In genomic region chr9:50593544-50593943, GRCm38 (mm10) we compare ENCODE assay signal across 9 mouse cellular contexts. TPM values are rescaled to one million over a fixed set of nuclear protein-coding genes. Genes with fewer than 3 reads are reported as not detected.
DNase-seq lines count a peak whose midpoint lies in the region; TF ChIP-seq lines count a peak whose summit lies in the region.
"Had no signal": no experiment of that assay in that cellular context is flagged by ENCODE, and none has a peak within 500 bp of the region (broad histone marks: within the 10 kb centered on the region; RNA-seq: fewer than 3 reads in every experiment).

No protein-coding gene starts in this region.

- H3K27me3 ChIP-seq in heart, embryonic 10.5 days (ENCODE audit: insufficient read depth, poor library complexity, severe bottlenecking): no peaks in the 10 kb centered on the region

- peak; percentile 24 for DNase-seq in gastrocnemius, postnatal 10 days
- DNase-seq in gastrocnemius, adult 8-10 months (ENCODE audit: low spot score in 2 of 2): no peak
- peak; percentile 20 for DNase-seq in urinary bladder, postnatal 14 days (ENCODE audit: low spot score)
- DNase-seq in urinary bladder, adult 2 months (ENCODE audit: low spot score): no peak
- DNase-seq in mesoderm, embryonic 11.5 days (ENCODE audit: low read depth, low spot score): peak; percentile 40
- no peak for DNase-seq in urinary bladder, adult 18-20 months (ENCODE audit: low spot score in 2 of 2)
- no peak for DNase-seq in heart, embryonic 10.5 days (ENCODE audit: low spot score)

- peaks cover 4% of the 10 kb centered on the region for H3K4me1 ChIP-seq in embryonic fibroblast, embryonic 13.5 days (ENCODE audit: control insufficient read depth, insufficient read depth, low read length)
- no peaks in the 10 kb centered on the region for H3K4me1 ChIP-seq in heart, embryonic 10.5 days

- no peak overlapping the region for H3K27ac ChIP-seq in embryonic fibroblast, embryonic 13.5 days (ENCODE audit: insufficient read depth, low read length)
- H3K27ac ChIP-seq in heart, embryonic 10.5 days: no peak overlapping the region

- no peak overlapping the region for H3K4me3 ChIP-seq in embryonic fibroblast, embryonic 13.5 days (ENCODE audit: insufficient read depth, low read length)
- H3K4me3 ChIP-seq in heart, embryonic 10.5 days: no peak overlapping the region

- TF ChIP-seq POLR2A in embryonic fibroblast, embryonic 13.5 days (IDR thresholded peaks at IDR 0.05; ENCODE audit: low read depth, low read length): no peak

- peaks cover 36% of the 10 kb centered on the region for H3K36me3 ChIP-seq in heart, embryonic 10.5 days

- peak; percentile 31; the same call in 1 of the 2 replicates for TF ChIP-seq CTCF in embryonic fibroblast, embryonic 13.5 days (IDR thresholded peaks at IDR 0.05; ENCODE audit: borderline replicate concordance, insufficient read depth, low read length)

- no peaks in the 10 kb centered on the region for H3K9me3 ChIP-seq in heart, embryonic 10.5 days

- 84% methylated on average over 3 of the region's 3 CpGs for WGBS in heart, embryonic 10.5 days

RNA-seq across cellular contexts. Expression of gene Sdhd, which starts 10.1 kb away (rescaled TPM):
- 100 to 1,000 TPM; 321 to 381 TPM for total RNA-seq in gastrocnemius, postnatal 10 days (2021)
- total RNA-seq in gastrocnemius, adult 8-10 months (2022): 100 to 1,000 TPM; 290 to 337 (median 311) TPM
- 154 and 189 TPM in 2 replicates for polyA plus RNA-seq in urinary bladder, adult 2 months (2012; rRNA removed)
- 109 TPM in 2 replicates for polyA plus RNA-seq in embryonic fibroblast, embryonic 13.5 days (2011; ENCODE audit: insufficient read length, low read depth, missing spikeins)
- 552 and 673 TPM in 2 replicates for polyA plus RNA-seq in heart, embryonic 10.5 days (2016; fragmentation: Nextera tagmentation; extraction: Ambion mirVana)

RNA-seq across cellular contexts. Expression of gene Timm8b, which starts 10.2 kb away (rescaled TPM):
- 100 to 1,000 TPM; 140 to 148 TPM for total RNA-seq in gastrocnemius, postnatal 10 days (2021)
- 100 to 1,000 TPM; 197 to 232 (median 214) TPM for total RNA-seq in gastrocnemius, adult 8-10 months (2022)
- polyA plus RNA-seq in urinary bladder, adult 2 months (2012; rRNA removed): 181 and 191 TPM in 2 replicates
- polyA plus RNA-seq in embryonic fibroblast, embryonic 13.5 days (2011; ENCODE audit: insufficient read length, low read depth, missing spikeins): 107 and 113 TPM in 2 replicates
- polyA plus RNA-seq in heart, embryonic 10.5 days (2016; fragmentation: Nextera tagmentation; extraction: Ambion mirVana): 288 and 294 TPM in 2 replicates

RNA-seq across cellular contexts. Expression of gene Pih1d2, which starts 23.6 kb away (rescaled TPM):
- under 1 TPM; 0.27 to 0.42 TPM for total RNA-seq in gastrocnemius, postnatal 10 days (2021)
- under 1 TPM in 2 of 4 experiments, not detected in 2; 0.27 to 0.80 TPM for total RNA-seq in gastrocnemius, adult 8-10 months (2022)
- 2.1 and 2.5 TPM in 2 replicates for polyA plus RNA-seq in urinary bladder, adult 2 months (2012; rRNA removed)
- 1.4 and 1.5 TPM in 2 replicates for polyA plus RNA-seq in embryonic fibroblast, embryonic 13.5 days (2011; ENCODE audit: insufficient read length, low read depth, missing spikeins)
- 3.4 and 5.3 TPM in 2 replicates for polyA plus RNA-seq in heart, embryonic 10.5 days (2016; fragmentation: Nextera tagmentation; extraction: Ambion mirVana)

RNA-seq across cellular contexts. Expression of gene Nkapd1, which starts 23.7 kb away (rescaled TPM):
- 10 to 100 TPM; 12.2 to 16.0 TPM for total RNA-seq in gastrocnemius, postnatal 10 days (2021)
- 10 to 100 TPM; 10.2 to 12.4 (median 11.1) TPM for total RNA-seq in gastrocnemius, adult 8-10 months (2022)
- 13.2 and 13.9 TPM in 2 replicates for polyA plus RNA-seq in urinary bladder, adult 2 months (2012; rRNA removed)
- 18.0 and 24.7 TPM in 2 replicates for polyA plus RNA-seq in embryonic fibroblast, embryonic 13.5 days (2011; ENCODE audit: insufficient read length, low read depth, missing spikeins)
- polyA plus RNA-seq in heart, embryonic 10.5 days (2016; fragmentation: Nextera tagmentation; extraction: Ambion mirVana): 14.8 and 20.8 TPM in 2 replicates

RNA-seq across cellular contexts. Expression of gene Tex12, which starts 32.4 kb away (rescaled TPM):
- not detected for total RNA-seq in gastrocnemius, postnatal 10 days (2021)
- total RNA-seq in gastrocnemius, adult 8-10 months (2022): not detected
- polyA plus RNA-seq in urinary bladder, adult 2 months (2012; rRNA removed): not detected in 2 replicates
- polyA plus RNA-seq in embryonic fibroblast, embryonic 13.5 days (2011; ENCODE audit: insufficient read length, low read depth, missing spikeins): not detected in 2 replicates
- polyA plus RNA-seq in heart, embryonic 10.5 days (2016; fragmentation: Nextera tagmentation; extraction: Ambion mirVana): 0.25 TPM in 1 of 2 replicates, not detected in the other
- total RNA-seq: left cerebral cortex, postnatal 10 days had no signal

Comparison
In these comparisons a context has a peak if more than half of its experiments do, and no peak if none do; other contexts are left out.
1. DNase-seq: peak in gastrocnemius, postnatal 10 days (single experiment), urinary bladder, postnatal 14 days (single experiment) and mesoderm, embryonic 11.5 days (single experiment); none in gastrocnemius, adult 8-10 months (0 of 2), urinary bladder, adult 2 months (single experiment), urinary bladder, adult 18-20 months (0 of 2) and heart, embryonic 10.5 days (single experiment).